Mouse (Mus musculus): Measurements from ENCODE around the gene Inpp5e.
A peak's percentile ranks its signal among the peaks of the same experiment; 100 is the strongest.
"Not testable (repeated sequence)": the region's sequence is repeated elsewhere in the genome, so short reads cannot be mapped to it uniquely, and the experiment has no call there.

Inpp5e gene

DNA sequence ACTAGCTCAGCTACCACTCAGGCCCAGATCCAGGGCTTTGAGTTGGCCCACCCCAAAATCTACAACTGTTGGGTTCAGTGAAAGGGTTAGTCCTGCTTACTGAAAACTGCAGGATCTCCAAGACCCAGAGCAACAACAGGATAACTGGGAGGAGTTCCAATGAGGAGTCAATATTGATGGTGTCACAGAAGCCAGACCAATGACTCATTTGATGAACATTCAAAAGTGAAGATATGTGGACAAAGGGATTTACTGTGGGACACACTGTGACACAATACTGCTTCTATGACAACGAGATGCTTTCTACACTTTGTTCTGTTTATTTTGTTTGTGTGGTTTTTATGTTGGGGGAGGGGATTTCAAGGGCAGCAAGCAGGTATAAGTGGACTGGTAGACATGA is 9.1 kb upstream of the Inpp5e start:
- DNase-seq = no peak

DNA sequence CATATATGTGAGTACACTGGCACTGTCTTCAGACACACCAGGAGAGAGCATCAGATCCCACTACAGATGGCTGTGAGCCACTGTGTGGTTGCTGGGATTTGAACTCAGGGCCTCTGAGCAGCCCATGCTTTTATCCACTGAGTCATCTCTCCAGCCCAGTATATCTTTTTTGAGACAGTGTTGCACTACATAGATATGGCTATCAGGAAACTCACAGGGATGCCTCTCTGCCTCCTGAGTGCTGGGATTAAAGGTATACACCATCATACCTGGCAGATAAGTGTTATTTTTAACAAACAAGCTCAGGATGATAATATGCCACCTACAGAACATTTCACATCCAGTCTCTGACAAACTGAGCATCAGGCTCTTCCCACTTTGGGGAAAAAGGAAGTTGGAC is 8.1 kb upstream of the Inpp5e start:
- DNase-seq = no peak

DNA sequence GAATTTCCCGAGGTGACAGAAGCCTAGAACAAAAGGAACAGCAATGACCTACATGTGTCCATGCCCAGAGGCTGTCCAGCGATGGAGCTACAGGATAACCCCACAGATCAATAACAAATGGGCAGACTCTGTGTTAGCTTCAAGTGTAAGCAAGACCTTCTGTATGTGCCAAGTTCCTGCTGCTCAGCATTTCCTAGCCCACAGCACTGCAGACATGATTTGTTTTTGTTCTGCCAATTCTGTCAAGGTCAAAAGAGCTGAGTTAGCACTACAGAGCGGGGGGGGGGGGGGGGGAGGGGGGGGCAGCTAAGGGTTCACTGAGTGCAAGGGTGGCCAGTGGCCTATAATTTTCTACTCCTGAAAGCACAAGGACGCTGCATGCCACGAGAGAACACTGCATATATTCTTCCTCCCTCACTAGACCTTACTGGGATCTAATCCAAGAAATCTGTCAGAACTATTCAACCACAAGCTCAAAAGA is 2.0 kb upstream of the Inpp5e start:
- no peak for DNase-seq

DNA sequence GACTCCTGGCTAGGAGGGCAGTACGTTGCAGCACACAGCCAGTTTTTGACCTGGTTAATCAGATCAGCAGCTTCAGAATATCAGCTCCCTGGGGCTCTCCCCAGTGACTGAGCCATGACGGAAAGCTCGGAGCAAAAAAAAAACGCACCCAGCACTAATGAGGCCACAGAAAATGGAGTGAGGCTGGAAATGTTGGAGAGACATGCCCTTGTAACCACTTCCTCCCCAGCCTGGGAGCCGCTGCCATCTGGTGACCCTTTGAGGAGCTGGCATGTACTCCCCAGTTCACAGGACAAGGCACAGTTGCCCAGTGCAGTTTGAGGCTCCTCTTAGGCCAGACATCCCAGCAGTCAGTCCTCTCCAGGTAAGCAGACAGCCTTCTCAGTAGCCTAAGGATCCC is 1.1 kb upstream of the Inpp5e start:
- no peak for DNase-seq

DNA sequence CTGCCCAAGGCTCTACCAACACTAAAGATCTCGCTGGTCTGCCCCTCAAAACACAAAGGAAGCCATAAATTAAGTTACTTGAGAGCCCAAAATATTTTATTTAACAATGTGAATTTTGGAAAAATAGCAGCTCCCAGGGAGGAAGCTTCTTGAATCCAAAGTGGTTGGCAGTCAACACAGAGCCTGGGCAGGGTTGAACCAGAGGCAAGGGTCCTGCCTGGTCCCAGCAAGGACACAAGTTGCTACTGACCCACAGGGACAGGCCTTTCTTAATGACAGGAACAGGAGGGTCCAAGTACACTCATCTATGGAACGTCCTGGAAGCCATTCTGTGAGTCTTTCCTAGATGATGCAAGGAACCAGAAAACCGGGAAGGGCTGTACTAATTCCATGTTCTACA is 359 bp upstream of the Inpp5e start:
- no peak for DNase-seq

DNA sequence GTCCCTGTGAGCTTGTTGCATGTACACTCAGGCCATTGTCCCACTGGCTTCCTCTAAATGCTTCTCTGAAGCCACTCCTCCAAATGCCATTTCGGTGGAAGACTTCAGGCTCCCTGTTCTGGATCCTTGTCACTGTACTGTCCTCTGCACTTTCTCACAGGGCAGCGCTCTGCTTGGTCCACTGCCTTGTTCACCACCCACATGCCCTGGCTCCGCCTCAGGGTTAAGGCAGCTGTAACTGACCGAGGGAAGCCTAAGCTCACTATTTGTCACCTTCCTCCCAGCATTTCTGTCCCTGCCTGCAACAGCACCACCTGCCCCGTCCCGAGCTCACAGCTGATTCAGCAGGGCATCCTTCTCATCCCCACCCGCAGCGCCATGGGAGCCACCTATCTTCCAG is 5.7 kb downstream of the Inpp5e start:
- no peak for DNase-seq

DNA sequence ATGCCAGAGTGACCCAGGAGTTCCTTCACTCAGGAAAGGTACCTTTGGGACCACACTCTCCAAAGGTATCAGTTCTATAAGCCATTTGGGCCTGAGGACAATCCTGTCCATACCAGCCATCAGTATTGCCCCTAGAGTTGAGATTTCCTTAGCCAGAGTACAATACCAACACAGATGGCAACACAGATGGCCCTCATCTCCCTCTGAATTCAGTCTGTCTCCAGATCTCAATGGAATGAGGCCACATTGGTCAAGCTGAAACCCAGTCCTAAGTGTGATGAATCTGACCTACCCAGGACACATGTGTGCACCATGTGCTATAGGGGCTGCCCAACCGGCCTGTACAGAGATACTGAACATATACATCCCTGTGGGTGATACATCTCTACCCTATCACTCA is 6.7 kb downstream of the Inpp5e start:
- DNase-seq = no peak

DNA sequence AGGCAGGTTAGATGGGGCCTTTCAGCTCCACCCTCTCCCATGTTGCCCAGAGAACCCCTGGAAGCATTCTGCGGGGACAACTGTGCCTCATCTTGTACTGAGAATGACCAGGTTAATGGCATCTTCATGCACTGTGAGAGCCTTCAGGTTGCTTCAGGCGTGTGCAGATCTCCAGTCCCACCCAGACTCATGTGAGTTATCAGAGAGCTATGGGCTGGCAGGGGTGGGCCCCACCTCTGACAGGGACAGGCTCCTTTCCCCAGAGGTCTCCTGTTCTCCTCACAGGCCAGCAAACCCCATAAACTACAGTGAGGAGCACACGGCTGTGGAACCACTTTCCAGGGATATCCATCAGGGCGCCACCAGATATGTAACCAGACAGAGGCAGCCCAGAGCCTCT is 8.0 kb downstream of the Inpp5e start:
- DNase-seq = no peak

DNA sequence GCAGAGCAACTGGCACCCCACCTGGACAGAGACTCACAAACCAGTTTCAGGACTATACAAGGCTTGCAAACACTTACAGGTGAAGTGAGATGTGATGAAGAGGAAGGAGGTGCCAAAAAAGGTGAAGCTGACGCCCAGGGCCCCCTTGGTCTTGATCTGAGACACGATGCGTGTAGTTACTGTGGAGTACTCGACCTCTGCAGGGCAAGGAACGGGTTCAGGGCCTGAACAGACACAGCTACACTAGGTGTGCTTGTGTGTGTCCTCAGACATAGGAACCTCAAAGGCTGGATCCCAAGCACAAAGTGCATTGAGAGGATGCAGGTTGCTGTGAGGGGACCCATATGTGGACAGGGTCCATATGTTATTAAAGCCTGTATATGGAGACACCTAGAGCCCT is 8.7 kb downstream of the Inpp5e start:
- no peak for DNase-seq

DNA sequence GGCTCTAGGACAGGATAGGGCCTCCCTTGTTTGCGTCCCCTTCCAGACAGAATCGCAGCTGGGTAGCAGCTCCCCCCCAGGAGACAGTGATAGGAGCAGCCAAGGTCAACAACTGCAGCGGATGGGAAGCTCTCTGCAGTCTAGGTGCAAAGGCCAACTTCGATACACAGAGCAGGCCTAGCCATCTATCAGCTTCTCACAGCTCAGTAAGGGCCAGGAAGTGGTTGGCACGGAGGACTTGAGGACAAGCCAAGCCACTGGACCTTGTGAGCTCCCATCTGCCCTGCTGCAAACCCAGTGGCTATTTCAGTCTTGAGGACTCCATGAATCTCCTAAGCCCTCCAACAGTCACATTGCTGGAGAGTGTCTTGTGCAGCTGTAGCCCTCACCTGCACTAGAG is 9.4 kb downstream of the Inpp5e start:
- no peak for DNase-seq

DNA sequence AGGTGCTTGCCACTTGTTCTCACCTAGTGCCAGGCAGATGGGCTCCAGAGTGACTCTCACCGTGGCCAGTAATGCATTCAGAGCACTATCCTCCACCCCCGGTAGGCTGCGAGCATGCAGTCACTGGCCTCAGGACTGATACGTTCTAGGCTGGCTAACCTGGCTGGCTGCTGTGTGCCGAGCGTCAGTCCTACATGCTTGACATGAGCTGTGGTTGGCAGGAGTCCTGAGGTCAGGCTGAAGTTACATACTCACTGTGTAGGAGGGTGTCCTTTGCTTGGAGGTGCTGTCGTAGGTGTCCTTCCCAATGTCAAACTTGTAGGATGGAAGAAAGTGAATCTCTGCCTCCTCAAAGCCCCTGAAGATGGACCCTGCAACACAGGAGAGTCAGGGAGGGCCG is 10.0 kb downstream of the Inpp5e start:
- DNase-seq = no peak

DNA sequence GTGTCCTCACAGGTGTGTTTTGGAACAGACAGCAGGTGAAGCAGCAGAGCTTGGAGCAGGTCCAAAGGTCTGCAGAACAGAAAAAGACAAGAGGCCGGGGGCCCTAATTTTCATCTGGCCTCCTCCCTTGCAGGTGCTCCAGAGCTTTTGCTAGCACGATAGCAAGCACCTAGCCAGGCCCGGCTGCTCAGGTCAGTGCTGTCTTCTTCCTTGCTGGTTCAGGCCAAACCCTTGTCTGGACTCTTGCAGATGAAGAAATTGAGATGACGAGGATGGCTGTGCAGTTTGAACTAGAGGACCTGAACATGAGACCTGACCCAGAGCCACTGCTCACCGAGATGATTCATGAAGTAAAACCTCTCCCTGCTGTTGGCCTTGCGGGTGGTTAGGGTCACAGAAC is 17.4 kb downstream of the Inpp5e start:
- no peak for DNase-seq

DNA sequence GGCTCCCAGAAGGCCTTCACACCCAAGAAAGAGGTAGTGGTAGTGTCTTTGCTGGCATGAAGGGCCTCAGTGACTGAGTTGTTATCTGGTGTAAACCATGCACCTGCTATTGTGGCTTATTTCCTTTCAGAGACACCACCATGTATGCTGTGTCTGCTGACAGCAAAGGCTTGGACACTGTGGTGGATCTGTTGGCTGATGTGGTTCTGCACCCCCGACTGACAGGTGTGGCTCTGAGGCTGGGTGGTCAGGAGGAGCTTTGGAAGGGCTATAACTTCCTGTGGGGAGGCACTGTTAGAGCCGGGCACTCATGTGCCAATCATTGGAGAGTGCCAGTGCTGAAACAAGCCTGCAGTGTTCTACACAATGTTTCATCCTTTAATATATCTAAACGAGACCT is 18.0 kb downstream of the Inpp5e start:
- no peak for DNase-seq

DNA sequence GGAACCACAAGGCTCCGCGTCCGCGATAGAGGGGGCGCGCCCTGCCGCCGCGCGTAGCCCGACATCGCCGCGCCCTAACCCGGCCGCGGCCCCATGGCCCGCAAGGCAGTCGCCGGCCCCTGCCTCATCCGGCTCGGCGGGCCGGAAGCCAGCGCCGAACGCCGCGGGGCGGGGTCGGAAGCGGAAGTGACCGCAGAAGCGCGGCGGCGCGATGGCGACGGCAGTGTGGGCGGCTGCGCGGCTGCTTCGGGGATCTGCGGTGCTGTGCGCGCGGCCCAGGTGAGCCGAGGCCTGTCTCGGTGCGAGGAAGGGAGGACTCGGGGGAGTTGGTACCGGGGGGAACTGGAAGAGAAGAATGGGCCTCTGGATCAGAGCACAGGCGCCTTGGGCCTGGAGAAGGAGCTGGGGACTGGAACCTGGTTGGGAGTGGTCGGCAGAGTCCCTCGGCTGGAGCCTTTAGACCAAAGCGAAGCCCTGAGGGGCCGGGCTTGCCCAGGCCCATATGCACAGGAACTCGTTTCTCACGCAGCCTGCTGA is 19.8 kb downstream of the Inpp5e start, which contains the start of the genes Entr1 and Pmpca:
Gene Entr1 (minus strand): TSS at position 163 of the 537 bp plus-strand sequence.
Gene Pmpca (plus strand): TSS at position 186 of the 537 bp plus-strand sequence.
- peak; percentile 90 for DNase-seq

DNA sequence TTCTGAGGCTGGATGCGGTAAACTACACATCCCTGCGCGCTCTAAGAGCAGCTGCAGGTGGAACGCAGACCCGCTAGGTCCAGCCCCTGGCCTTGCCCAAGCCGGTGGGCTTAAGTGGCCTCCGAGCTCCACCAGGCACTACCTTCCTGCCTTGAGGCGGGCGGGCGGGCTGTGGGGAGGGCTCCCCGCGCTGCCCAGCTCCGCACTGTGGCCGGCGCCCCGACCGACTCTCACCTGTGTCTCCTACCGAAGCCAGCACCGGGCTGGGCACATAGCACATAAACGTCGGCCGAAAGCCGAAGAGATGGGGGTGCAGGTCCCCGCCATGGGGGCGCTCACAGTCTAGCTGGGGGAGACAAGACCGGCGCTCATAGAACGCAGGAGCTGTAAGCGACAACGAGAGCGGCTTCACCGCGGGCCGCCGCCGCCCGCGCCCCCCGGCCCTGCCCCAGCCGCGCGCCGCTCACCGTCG is 20.3 kb downstream of the Inpp5e start:
- no peak for DNase-seq

DNA sequence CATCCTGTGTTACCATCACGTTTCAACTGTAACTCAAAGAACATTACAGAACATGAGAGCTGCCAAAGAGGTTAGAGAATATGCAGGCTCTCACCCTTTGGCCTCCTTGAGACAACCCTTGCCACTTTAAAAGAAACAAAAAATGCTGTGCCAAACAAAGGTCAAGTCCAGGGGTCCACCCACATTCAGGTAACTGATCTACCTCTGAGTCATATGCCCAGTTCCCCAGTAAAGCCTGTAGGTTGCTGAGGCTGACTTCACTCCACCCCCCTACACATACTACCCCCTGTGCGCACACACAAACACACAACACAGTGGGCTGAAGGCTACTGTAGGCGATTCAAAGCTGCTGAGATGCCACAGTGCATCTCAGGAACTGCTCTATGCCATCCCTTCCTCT is 21.3 kb downstream of the Inpp5e start:
- DNase-seq = no peak

DNA sequence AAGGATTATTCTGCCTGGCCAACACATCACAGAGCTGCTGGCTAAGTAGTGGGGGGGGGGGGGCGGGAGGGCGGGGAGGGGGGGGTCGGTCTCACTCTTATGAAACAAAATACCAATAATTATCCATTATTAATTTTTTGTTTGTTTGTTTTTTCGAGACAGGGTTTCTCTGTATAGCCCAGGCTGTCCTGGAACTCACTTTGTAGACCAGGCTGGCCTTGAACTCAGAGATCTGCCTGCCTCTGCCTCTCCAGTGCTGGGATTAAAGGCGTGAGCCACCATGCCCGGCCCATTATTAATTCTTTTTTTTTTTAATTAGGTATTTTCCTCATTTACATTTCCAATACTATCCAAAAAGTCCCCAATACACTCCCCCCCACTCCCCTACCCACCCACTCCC is 28.1 kb downstream of the Inpp5e start:
- not testable (repeated sequence) for DNase-seq

DNA sequence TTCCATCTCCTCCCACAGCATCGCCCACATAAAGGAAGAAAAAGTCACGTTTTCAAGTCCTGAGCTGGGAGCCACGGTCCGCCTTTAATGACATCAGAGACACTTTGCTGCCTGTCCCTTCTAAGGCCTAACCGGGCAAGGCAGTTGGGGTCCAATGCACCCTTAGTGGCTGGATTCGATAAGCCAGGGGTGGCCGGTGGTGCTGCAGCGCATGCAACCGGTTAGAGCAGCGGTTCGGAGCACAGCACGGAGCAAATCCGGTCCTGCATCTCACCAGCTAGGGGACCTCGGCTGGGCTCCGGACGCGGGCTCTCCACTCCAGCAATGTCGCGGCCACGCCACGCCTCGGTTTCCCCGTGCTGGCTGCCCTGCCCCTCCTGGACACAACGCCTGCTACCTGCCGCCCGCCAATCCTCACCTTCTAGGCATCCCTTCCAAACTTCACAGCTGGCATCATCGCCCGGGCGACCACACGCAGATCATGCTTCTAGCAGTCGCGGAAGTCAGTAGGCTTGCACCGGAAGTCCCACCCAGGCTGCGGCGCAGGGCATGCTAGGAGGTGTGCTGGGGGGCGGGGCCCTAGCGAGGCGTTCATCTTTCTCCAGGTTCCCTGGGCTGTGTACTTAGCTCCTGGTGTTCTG is 28.8 kb downstream of the Inpp5e start, which contains the start of gene Snapc4:
Gene Snapc4 (minus strand): TSS at position 523 of the 641 bp plus-strand sequence.
- DNase-seq = peak; percentile 86 to 88

DNA sequence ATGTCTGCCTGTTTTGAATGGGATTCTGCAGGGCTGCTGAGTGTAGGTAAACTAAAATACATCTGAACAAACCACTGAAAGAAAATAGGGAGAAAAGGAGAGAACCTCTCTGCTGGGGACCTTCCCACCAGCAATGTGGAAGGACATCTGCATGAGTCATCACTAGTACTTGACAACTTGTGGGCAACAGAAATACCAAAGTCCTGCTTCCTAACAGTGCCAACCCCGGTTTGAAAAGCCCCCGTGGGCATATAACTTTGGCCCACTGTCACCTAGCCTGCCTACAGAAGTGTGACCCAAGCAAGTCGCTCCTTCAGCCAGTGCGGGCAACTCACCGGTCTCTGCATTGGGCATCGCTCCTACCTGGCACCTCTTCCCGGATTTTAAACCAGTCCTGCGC is 36.6 kb downstream of the Inpp5e start:
- no peak for DNase-seq

DNA sequence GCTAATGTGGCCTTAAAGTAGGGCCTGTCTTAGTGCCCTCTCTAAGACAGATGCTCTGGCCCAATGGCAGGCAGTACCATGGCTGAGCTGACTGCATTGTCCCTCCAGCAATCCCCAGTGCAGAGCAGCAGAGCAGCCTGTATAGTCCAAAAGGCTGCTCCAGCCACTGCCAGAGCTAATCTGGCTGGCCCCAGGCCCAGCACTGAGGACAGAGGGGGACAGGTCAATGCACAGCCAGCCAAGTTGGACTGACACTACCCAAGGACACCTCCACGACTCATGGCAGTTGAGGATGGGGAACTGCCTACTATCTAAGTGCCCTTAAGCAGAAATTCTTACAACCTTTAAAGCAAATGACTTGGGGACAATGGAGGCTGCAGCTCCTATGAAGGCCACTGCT is 40.4 kb downstream of the Inpp5e start:
- DNase-seq = no peak

DNA sequence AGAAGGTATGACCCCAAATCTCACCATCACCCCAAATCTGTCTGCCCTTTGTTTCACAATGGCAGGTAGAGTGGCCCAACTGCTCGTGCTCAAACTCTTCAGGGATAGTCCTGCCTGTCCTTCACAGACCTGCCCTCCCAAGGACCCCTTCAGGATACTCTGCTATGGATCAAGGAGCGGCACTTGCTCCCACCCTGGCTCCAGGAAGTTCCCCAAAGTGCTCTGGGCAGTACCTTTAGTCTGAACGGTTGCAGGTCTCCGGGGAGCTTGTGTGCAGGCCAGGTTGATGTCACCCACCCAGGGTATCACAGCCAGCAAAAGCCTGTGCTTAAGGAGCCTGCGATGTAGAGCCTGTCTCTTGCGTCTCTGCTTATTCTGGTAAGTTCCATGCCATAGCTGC is 41.1 kb downstream of the Inpp5e start:
- DNase-seq = no peak

DNA sequence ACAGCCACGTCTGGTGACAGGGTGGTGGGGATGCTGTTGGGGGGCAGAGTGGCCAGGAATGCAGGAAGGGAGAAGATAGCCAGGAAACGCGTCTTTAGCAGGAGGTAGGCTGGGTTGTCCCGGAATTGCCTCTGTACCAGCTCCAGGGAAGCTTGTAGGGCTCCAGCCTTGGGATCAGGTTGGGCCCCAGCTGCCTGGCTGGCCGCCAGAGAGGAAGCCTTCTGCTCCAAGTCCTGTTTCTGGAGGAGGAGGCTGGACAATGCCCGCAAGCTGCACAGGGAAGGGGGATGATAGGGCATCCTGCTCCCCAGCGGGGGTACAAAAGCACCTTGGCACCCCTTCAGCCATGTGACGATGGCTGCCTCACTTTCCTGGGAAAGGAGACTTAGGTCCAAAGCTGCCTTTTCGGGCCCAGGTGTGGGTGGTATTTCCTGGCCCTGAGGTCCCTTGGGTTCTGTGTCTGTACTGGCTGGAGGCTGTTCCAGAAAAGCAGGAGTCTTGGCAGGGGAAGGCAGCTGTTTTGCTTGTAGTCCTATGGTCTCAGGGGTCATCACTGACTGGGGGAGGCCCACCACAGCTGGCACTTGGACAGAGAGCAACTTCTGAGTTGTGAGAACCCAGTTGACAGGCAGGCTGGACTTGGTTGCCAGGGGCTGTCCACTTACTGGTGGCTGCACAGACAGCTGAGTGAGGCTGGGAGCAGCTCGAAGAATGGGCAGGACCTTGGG is 44.1 kb downstream of the Inpp5e start:
- peak; percentile 75 to 84 for DNase-seq

DNA sequence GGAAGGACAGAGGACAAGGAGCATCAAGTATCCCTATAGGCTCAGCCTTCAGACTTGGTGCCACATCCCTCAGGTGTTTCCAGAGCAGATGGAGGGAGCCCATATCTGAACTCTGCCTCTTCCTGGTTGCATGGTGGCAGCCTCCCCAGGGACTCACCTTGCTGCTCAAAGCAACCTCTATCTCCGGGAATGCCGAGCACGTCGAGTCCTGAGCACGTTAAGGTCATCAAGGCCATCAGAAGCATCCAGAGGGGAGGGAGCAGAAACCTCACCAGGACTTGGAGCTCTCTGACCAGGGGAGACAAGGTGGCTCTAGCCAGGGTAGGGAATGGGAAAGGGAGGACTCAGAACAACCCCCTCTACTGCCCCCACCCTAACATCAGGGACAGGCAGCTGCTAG is 45.5 kb downstream of the Inpp5e start:
- no peak for DNase-seq

DNA sequence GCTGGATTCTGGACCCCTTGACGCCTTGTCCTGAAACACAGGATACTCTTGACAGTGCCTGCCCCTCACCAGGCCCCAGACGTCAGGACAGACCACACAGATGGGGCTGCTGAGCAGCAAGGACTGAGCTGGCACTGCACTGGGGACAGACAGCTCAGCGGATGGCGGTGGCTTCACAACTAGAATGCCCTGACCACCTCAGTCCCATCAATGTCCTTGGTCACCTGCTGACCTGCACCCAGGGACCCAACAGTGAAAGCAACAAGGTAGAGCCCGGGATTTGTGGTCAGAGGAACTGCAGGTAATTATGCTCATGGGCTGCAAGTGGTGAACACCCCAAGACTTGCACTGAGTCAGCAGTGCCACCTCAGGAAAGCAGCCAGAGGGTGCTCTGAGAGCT is 46.0 kb downstream of the Inpp5e start:
- DNase-seq = no peak

Measured in lung, postnatal 4 days (tissue).